Mouse (Mus musculus): ENCODE results near the gene Galk1. TPM values are rescaled to one million over a fixed set of nuclear protein-coding genes. Genes with fewer than 3 reads are reported as not detected.
"Not testable (repeated sequence)": the region's sequence is repeated elsewhere in the genome, so short reads cannot be mapped to it uniquely, and the experiment has no call there.

Galk1 gene
- polyA plus RNA-seq, 1 experiment from 2014 or later = 65.9 TPM

GRCm38 (mm10) chr11:116029086-116029865 lies 16.8 kb upstream of the Galk1 start:
- H3K27ac ChIP-seq (replicated peaks) = peak overlapping the region; percentile 100
- peak overlapping the region; percentile 75 for H3K4me3 ChIP-seq (replicated peaks)
- no peaks in the 10 kb centered on the region for H3K36me3 ChIP-seq
- H3K4me1 ChIP-seq = peaks cover 35% of the 10 kb centered on the region
- 87% methylated on average over 6 of the region's 6 CpGs for WGBS
- no peaks in the 10 kb centered on the region for H3K9me3 ChIP-seq (replicated peaks)
- H3K27me3 ChIP-seq (replicated peaks) = no peaks in the 10 kb centered on the region
- H3K9ac ChIP-seq (replicated peaks) = peak overlapping the region; percentile 57
- ATAC-seq (ENCODE audit: low FRiP score) = 0 out of 2 replicates have a peak, but pooled peaks have one; percentile 0
- H3K4me2 ChIP-seq = peak overlapping the region; percentile 65

GRCm38 (mm10) chr11:116028177-116028865 lies 15.8 kb upstream of the Galk1 start:
- peaks cover 33% of the 10 kb centered on the region for H3K4me1 ChIP-seq
- H3K27ac ChIP-seq (replicated peaks) = no peak overlapping the region
- no peak overlapping the region for H3K4me2 ChIP-seq
- H3K36me3 ChIP-seq = no peaks in the 10 kb centered on the region
- H3K4me3 ChIP-seq (replicated peaks) = no peak overlapping the region
- H3K9me3 ChIP-seq (replicated peaks) = no peaks in the 10 kb centered on the region
- no peak overlapping the region for H3K9ac ChIP-seq (replicated peaks)
- no peaks in the 10 kb centered on the region for H3K27me3 ChIP-seq (replicated peaks)
- no peak for ATAC-seq (ENCODE audit: low FRiP score)
- 88% methylated on average over 9 of the region's 9 CpGs for WGBS

- Histone ChIP-seq H3K27me3 (replicated peaks) (no peaks in the 10 kb centered on the region), H3K27ac (replicated peaks) (no peak within 1 kb of the TSS), H3K4me1 (peaks cover 27% of the 10 kb centered on the region), H3K36me3 (no peaks in the 10 kb centered on the region), H3K9ac (replicated peaks) (no peak within 1 kb of the TSS), H3K9me3 (replicated peaks) (no peaks in the 10 kb centered on the region), H3K4me3 (replicated peaks) (no peak within 1 kb of the TSS), H3K4me2 (no peak within 1 kb of the TSS)
- 80% methylated on average over 4 of the region's 4 CpGs for WGBS
- ATAC-seq (ENCODE audit: low FRiP score) = no peak
These were observed 15.2 kb upstream of the Galk1 start, which contains the start of gene H3f3b for GRCm38 (mm10) chr11:116027756-116028155. Gene H3f3b, minus strand, starts transcription at chr11:116027962.

- Histone ChIP-seq H3K27me3 (replicated peaks) (no peaks in the 10 kb centered on the region), H3K9me3 (replicated peaks) (no peaks in the 10 kb centered on the region), H3K9ac (replicated peaks) (no peak overlapping the region), H3K4me1 (peaks cover 24% of the 10 kb centered on the region), H3K4me2 (no peak overlapping the region), H3K27ac (replicated peaks) (peak overlapping the region; percentile 77), H3K36me3 (peaks cover 13% of the 10 kb centered on the region), H3K4me3 (replicated peaks) (no peak overlapping the region)
- no peak for ATAC-seq (ENCODE audit: low FRiP score)
- 90% methylated on average over 3 of the region's 3 CpGs for WGBS
These were observed 12.7 kb upstream of the Galk1 start for GRCm38 (mm10) chr11:116025056-116025845.

- Histone ChIP-seq H3K4me2 (no peak overlapping the region; the same call in 1 of the 2 replicates), H3K4me3 (replicated peaks) (peak overlapping the region; percentile 98), H3K36me3 (peaks cover 17% of the 10 kb centered on the region), H3K9me3 (replicated peaks) (no peaks in the 10 kb centered on the region), H3K9ac (replicated peaks) (peak overlapping the region; percentile 100), H3K27ac (replicated peaks) (peak overlapping the region; percentile 100), H3K4me1 (peaks cover 19% of the 10 kb centered on the region), H3K27me3 (replicated peaks) (no peaks in the 10 kb centered on the region)
- peak; percentile 95 for ATAC-seq (ENCODE audit: low FRiP score)
- WGBS = under 1% methylated on average over 37 of the region's 37 CpGs
These were observed 11.9 kb upstream of the Galk1 start for GRCm38 (mm10) chr11:116024356-116024808.

- Histone ChIP-seq H3K4me1 (peaks cover 15% of the 10 kb centered on the region), H3K4me3 (replicated peaks) (peak overlapping the region; percentile 98), H3K27me3 (replicated peaks) (no peaks in the 10 kb centered on the region), H3K36me3 (peaks cover 17% of the 10 kb centered on the region), H3K9me3 (replicated peaks) (no peaks in the 10 kb centered on the region), H3K27ac (replicated peaks) (peak overlapping the region; percentile 100), H3K4me2 (peak overlapping the region; percentile 62), H3K9ac (replicated peaks) (peak overlapping the region; percentile 100)
- WGBS = 3% methylated on average over 47 of the region's 57 CpGs
- peak; percentile 78 for ATAC-seq (ENCODE audit: low FRiP score)
These were observed 11.3 kb upstream of the Galk1 start for GRCm38 (mm10) chr11:116023771-116024355.

- peak overlapping the region; percentile 100 for H3K9ac ChIP-seq (replicated peaks)
- peaks cover 17% of the 10 kb centered on the region for H3K36me3 ChIP-seq
- H3K27ac ChIP-seq (replicated peaks) = peak overlapping the region; percentile 100
- not testable (repeated sequence) for ATAC-seq (ENCODE audit: low FRiP score); H3K9me3 ChIP-seq (replicated peaks); H3K27me3 ChIP-seq (replicated peaks)
- 5% methylated on average over 18 of the region's 18 CpGs for WGBS
- H3K4me2 ChIP-seq = peak overlapping the region; percentile 62
- peaks cover 15% of the 10 kb centered on the region for H3K4me1 ChIP-seq
- H3K4me3 ChIP-seq (replicated peaks) = peak overlapping the region; percentile 98
These were observed 10.7 kb upstream of the Galk1 start for GRCm38 (mm10) chr11:116023074-116023770.

- H3K4me1 ChIP-seq = peaks cover 15% of the 10 kb centered on the region
- ATAC-seq (ENCODE audit: low FRiP score) = no peak
- no peaks in the 10 kb centered on the region for H3K27me3 ChIP-seq (replicated peaks)
- H3K9ac ChIP-seq (replicated peaks) = peak overlapping the region; percentile 5; the same call in 1 of the 2 replicates
- no peaks in the 10 kb centered on the region for H3K9me3 ChIP-seq (replicated peaks)
- WGBS = 52% methylated on average over 4 of the region's 4 CpGs
- H3K4me3 ChIP-seq (replicated peaks) = peak overlapping the region; percentile 98
- H3K27ac ChIP-seq (replicated peaks) = no peak overlapping the region
- H3K4me2 ChIP-seq = peak overlapping the region; percentile 62
- peaks cover 17% of the 10 kb centered on the region for H3K36me3 ChIP-seq
These were observed 9.8 kb upstream of the Galk1 start for GRCm38 (mm10) chr11:116022256-116022780.

- H3K27ac ChIP-seq (replicated peaks) = no peak overlapping the region
- ATAC-seq (ENCODE audit: low FRiP score) = no peak
- H3K4me3 ChIP-seq (replicated peaks) = peak overlapping the region; percentile 17
- H3K4me2 ChIP-seq = peak overlapping the region; percentile 62
- H3K9ac ChIP-seq (replicated peaks) = peak overlapping the region; percentile 27; the same call in 1 of the 2 replicates
- H3K9me3 ChIP-seq (replicated peaks) = no peaks in the 10 kb centered on the region
- WGBS = 82% methylated on average over 6 of the region's 6 CpGs
- no peaks in the 10 kb centered on the region for H3K27me3 ChIP-seq (replicated peaks)
- peaks cover 17% of the 10 kb centered on the region for H3K36me3 ChIP-seq
- peaks cover 15% of the 10 kb centered on the region for H3K4me1 ChIP-seq
These were observed 9.1 kb upstream of the Galk1 start for GRCm38 (mm10) chr11:116021328-116022220.

GRCm38 (mm10) chr11:116020519-116020922 lies 8.0 kb upstream of the Galk1 start:
- no peak overlapping the region for H3K9ac ChIP-seq (replicated peaks)
- no peaks in the 10 kb centered on the region for H3K27me3 ChIP-seq (replicated peaks)
- no peak overlapping the region for H3K4me3 ChIP-seq (replicated peaks)
- H3K36me3 ChIP-seq = peaks cover 17% of the 10 kb centered on the region
- H3K4me1 ChIP-seq = peaks cover 15% of the 10 kb centered on the region
- ATAC-seq (ENCODE audit: low FRiP score) = no peak
- 0 out of 2 replicates have a peak overlapping the region, but pooled peaks have one; percentile 33 for H3K27ac ChIP-seq (replicated peaks)
- H3K4me2 ChIP-seq = no peak overlapping the region
- H3K9me3 ChIP-seq (replicated peaks) = no peaks in the 10 kb centered on the region
- WGBS = 56% methylated on average over 1 of the region's 1 CpGs
